Mouse (Mus musculus) E14TG2a.4 (cell line): ENCODE results near the gene Fam222b.

Source experiments
- CTCF ChIP-seq: conservative IDR thresholded peaks from 2 replicates; pipeline ENCODE4 v1.5.1; 2014; ENCODE audit warnings: low read length
- NANOG ChIP-seq: IDR thresholded peaks from 2 replicates; pipeline ENCODE4 v1.6.1; 2014; ENCODE audit warnings: borderline replicate concordance, low read length, mixed read lengths
- POU5F1 ChIP-seq: IDR thresholded peaks from 2 replicates; pipeline ENCODE4 v1.6.1; 2014; ENCODE audit warnings: low read length, borderline replicate concordance

GRCm38 (mm10) chr11:78202372-78202771 is 107.9 kb downstream of the Fam222b start:
- TF ChIP-seq CTCF (no peak), POU5F1 (no peak), NANOG (no peak)
